Mouse (Mus musculus) lung, postnatal 25 days (tissue): ENCODE results near the gene Cpm.
"Not testable (repeated sequence)": the region's sequence is repeated elsewhere in the genome, so short reads cannot be mapped to it uniquely, and the experiment has no call there.

Experiments
- DNase-seq: peaks from one replicate; pipeline ENCODE4 v3.0.0; 2022; ENCODE audit warnings: low spot score

Cpm gene

GRCm38 (mm10) chr10:117690101-117690352 lies 60.7 kb downstream of the Cpm start:
- no peak for DNase-seq

GRCm38 (mm10) chr10:117690770-117691296 lies 61.5 kb downstream of the Cpm start:
- no peak for DNase-seq

- DNase-seq = no peak
Observed at GRCm38 (mm10) chr10:117691389-117691968, 62.2 kb downstream of the Cpm start.

GRCm38 (mm10) chr10:117692173-117692572 lies 62.9 kb downstream of the Cpm start:
- DNase-seq = no peak

DNA sequence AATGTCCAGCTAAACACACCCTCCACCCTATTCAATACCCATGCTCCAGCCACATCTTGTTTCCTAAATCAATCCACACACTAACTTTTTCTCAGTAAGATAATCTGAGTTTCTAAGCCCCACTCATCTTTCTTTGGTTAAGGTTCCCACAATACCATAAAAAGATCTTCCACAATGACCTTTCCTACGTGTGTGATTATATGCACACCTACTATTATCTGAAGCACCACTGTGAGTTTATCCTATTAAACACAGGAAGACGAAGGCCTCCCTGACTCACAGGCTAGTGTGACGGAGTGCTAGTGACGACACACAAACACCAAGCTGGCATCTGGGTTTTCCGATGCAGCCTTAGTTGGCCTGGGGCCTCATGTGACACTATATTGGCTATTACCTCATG lies 63.7 kb downstream of the Cpm start:
- DNase-seq = no peak

- DNase-seq = no peak
Observed at GRCm38 (mm10) chr10:117694255-117694953, 65.1 kb downstream of the Cpm start.

GRCm38 (mm10) chr10:117695027-117695426 lies 65.7 kb downstream of the Cpm start:
- DNase-seq = no peak

DNA sequence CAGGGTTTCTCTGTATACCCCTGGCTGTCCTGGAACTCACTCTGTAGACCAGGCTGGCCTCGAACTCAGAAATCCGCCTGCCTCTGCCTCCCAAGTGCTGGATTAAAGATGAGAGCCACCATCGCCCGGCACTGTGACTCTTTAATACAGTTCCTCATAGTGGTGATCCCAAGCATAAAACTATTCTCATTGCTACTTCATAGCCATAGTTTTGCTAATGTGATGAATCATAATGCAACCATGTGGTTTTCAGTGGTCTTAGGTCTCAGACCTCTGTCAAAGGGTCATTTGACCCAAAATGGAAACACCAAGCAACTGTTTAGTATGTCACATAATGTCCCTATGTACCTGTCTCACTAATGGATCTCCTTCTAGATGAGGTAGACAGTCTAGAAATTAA lies 66.3 kb downstream of the Cpm start:
- no peak for DNase-seq

DNA sequence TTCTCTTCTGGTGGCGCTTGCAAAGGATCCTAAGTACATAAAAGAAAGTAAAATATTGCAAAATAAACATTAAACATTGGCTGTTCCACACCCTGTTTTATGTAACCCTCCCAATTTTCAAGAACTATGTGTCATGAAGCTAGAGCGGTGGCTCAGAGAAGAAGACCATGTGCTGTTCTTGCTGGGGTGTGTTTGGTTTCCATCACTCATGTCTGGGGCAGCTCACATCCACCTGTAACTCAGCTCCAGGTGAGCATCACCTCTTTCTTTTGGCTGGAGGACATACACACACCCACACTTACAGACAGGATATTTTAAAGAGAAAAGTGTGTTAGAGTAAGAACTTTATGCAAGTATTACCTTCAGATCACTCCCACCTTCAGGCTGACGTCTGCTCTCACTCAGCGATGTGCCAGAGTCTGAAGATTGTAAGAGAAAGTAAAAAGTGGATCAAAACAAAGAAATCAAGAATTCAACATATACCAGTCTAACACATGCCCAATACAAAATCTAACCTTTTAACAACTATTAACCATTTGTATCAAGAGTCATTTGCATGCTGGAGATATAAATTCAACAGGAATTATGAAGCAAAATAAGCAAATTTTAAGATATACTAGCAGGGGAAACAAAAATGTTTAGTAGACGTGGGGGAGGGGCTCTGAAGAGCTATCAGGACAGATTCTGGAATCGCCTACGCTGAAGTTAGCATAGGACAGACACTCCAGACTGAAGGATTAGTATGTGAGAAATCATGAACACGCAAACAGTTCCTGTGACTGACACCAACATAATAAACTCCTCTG lies 66.9 kb downstream of the Cpm start:
- DNase-seq = no peak

- DNase-seq = no peak
Observed at GRCm38 (mm10) chr10:117696827-117697560, 67.7 kb downstream of the Cpm start.

DNA sequence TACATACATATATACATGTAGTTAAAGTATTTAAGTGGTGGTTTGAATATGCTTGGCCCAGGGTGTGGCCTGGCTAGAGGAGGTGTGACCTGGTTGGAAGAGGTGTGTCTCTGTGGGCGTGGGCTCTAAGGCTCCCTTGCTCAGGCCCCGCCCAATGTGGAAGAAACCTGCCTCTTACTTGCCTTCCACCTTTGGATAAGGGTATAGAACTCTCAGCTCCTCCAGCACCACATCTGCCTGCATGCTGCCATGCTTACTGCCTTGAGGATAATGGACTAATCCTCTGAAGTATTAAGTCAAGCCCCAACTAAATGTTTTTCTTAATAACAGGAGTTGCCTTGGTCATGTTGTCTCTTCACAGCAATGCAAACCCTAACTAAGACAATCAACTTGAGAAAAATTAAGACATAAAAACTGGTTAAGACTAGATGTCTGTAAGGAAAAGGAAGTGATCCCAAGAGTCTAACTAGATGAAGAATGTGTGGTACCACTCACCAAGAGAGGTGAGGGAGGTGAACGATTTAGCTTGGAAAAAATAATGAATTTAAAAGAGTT lies 68.3 kb downstream of the Cpm start:
- no peak for DNase-seq

DNA sequence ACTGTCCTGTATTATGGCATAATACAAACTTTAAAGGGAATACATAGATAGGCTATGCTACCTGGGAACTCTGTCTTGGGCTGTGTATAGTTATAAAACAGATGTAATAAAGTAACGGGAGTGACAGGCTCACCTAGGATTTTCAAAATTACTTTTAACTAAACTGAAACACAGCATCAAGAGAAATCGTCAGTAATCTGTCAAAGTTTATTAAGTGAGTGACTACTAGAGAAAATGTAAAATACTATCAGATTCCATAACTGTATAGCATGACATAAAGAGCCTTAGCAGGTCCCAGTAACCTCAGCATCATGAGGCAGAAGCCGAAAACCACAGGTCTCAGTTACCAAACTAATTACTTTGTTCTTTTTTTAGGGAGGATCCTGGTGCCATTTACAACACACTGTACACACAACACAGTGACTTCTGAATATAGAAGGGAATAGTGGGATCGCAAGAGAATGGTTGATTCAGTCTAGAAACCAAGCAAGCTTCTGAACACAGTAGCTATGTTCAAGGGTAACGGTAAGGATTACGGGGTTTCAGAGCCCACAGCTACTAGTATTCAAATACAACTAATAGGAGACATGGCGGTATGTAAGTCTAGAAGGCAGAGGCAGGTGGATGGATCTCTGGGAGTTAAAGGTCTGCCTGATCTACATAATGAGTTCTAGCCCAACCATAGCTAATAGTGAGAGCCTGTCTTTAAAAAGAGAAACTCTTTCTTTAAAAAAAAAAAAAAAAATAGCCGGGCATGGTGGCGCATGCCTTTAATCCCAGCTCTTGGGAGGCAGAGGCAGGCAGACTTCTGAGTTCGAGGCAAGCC lies 69.2 kb downstream of the Cpm start:
- no peak for DNase-seq

GRCm38 (mm10) chr10:117699914-117700313 lies 70.6 kb downstream of the Cpm start:
- no peak for DNase-seq

DNA sequence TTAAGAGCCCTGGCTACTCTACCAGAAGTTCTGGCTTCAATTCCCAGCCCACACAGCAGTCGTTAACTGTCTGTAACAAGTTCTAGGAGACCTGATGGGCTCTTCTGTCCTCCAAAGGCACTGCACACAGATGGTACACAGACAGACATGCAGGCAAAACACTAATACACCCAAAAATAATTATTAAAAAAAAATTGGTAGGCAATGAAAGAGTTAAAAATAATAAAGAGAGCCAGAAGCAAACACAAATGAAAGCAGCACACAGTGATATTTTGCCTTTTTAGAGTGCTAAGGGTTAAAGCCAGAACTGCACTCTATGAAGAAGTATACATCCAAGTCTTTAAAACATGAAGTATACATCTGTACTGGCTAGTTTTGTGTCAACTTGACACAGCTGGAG lies 71.2 kb downstream of the Cpm start:
- no peak for DNase-seq

DNA sequence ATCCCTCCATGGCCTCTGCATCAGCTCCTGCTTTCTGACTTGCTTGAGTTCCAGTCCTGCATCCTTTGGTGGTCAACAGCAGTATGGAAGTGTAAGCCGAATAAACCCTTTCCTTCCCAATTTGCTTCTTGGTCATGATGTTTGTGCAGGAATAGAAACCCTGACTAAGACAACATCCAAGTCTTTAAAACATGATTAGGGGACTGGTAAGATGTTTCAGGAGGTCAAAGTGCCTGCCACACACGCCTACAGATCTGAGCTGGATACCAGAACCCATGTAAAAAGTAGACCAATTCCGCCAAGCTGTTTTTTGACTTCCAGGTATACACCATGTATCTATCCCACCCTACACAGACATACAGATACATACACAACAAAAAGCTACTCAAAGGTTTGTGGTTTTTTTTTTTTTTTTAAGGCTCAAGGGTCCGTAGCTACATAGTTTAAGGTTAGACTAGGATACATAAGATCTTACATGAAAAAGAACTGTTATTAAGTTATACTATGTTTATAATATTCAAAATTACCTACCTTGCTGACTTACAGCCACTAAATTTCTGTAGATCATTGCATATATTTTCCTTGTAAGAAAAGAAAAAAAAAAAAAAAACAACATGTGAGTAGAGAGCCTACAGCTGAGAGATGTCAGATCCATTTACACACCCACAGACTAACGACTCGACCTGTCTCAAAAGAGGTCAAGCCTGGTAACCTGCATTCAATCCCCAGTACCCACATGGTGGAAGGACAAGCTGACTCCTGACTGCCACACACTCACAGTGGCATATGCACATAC lies 71.9 kb downstream of the Cpm start:
- no peak for DNase-seq

DNA sequence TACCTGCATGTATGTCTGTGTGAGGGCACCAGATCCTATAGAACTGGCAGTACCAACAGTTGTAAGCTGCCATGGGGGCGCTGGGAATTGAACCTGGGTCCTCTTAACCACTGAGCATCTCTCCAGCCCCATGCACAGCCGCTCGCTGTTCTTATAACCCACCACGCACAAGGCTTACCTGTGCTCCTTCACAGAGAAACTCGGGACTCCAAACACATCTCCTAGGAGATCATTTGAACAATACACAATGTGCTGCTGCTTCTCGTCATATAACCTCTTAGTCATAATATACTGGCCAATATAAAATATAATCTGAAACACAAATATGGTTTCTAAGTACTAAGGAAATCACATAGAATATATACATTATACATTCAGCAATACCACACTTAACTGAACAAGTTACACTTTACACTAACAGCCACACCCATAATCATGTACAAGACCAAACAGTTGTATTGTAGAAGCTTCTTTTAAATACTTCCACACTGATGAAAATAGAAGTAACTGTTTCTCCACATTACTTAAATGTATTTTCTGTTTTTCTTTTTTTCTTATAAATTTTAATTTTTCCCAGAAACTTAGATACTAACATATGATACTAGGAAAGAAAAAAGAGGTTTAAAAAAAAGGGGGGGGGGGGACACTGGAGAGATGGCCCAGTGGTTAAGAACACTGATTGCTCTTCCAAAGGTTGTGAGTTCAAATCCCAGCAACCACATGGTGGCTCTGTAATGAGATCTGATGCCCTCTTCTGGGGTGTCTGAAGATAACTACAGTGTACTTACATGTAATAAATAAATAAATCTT lies 72.9 kb downstream of the Cpm start:
- no peak for DNase-seq

DNA sequence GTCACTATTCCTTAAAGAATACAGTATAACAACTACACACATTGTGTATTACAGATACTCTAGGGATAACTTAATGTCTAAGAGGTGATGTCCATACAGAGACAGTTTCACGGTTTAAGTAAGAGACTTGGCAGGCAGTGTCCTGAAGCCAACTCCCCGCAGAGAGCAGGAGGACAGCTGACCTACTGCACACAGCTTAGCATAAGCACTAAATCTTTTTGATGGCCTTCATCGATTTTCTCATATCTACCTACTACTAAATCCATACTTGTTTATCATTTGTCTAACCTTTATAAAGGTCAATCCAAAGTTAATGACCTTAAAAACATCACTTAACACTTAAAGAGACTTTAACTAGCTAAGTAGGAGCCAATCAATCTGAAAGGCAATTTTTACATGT lies 74.2 kb downstream of the Cpm start:
- DNase-seq = no peak

DNA sequence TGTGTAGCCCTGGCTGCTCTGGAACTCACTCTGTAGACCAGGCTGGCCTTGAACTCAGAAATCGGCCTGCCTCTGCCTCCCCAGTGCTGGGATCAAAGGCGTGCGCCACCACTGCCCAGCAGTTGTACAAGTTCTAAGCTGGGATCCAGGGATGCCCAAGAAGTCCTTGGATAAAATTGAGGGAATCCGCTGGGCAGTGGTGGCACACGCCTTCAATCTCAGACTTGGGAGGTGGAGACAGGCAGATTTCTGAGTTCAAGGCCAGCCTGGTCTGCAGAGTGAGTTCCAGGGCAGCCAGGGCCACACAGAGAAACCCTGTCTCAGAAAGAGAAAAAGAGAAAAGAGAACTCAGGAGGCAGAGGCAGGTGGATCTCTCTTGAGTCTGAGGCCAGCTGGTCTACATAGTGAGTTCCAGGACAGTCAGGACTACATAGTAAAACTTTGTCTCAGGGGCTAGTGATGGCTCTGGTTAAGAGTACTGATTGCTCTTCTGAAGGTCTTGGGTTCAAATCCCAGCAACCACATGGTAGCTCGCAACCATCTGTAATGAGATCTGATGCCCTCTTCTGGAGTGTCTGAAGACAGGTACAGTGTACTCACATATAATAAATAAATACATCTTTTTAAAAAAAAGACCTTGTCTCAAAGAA lies 75.1 kb downstream of the Cpm start:
- DNase-seq = not testable (repeated sequence)

GRCm38 (mm10) chr10:117704964-117705335 lies 75.7 kb downstream of the Cpm start:
- DNase-seq = no peak
